Mouse (Mus musculus): ENCODE data around the gene Olfr1265.

Olfr1265 gene

DNA sequence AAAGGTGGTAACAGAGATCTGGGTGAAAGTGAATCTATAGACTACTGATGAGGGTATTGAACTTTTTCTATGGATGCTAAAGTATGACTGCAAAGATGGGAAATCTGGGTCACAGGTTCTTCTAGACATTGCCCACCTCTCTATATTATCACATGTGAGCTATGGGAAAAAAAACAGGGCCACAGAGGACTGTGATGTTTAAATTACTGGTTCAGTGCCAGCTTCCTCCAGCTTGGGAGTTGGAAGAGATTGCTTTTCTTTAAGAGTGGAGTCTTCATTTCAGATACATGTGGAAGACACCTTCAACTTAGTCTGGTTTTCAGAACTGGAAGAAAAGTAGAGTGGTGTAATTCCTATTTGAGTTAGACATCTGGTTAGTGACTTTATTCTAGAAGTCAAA lies at the start of gene Olfr1265:
Gene Olfr1265 (plus strand): TSS at position 301 of the 400 bp plus-strand sequence.
- no peak for DNase-seq (ENCODE audit: low spot score in 2 of 2)

DNA sequence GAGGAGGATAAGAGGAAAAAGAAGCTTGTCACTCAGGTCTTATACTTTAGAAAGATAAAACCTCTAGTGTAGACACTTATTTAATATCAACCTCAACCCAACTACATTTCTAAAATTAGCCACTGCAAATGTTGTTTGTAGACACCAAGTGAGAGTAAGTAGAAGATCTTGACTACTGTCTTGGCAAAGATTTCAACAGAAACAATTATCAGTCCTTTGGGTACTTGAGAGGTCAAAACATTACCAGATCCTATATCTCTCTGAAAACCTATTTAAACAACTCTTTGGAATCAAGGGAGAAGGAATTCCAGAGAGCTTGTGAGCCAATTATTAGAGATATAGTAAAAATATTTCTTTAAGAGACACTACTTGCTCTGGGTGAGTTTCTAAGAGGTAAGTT lies 44.2 kb upstream of the Olfr1265 start, which contains the start of gene Olfr1261:
Gene Olfr1261 (plus strand): TSS at position 301 of the 400 bp plus-strand sequence.
- no peak for DNase-seq (ENCODE audit: low spot score in 2 of 2)

- DNase-seq (ENCODE audit: low spot score in 2 of 2) = no peak
Measured at GRCm38 (mm10) chr2:89999845-90000244, 35.3 kb upstream of the Olfr1265 start, which contains the start of gene Olfr1262. Gene Olfr1262, plus strand, starts transcription at chr2:90000145.

GRCm38 (mm10) chr2:90011831-90012230 lies 23.3 kb upstream of the Olfr1265 start, which contains the start of gene Olfr1263:
Gene Olfr1263, plus strand, starts transcription at chr2:90012131.
- DNase-seq (ENCODE audit: low spot score in 2 of 2) = no peak

- no peak for DNase-seq (ENCODE audit: low spot score in 2 of 2)
Measured at GRCm38 (mm10) chr2:90025477-90025876, 9.7 kb upstream of the Olfr1265 start, which contains the start of gene Olfr1264. Gene Olfr1264, minus strand, starts transcription at chr2:90025577.

DNA sequence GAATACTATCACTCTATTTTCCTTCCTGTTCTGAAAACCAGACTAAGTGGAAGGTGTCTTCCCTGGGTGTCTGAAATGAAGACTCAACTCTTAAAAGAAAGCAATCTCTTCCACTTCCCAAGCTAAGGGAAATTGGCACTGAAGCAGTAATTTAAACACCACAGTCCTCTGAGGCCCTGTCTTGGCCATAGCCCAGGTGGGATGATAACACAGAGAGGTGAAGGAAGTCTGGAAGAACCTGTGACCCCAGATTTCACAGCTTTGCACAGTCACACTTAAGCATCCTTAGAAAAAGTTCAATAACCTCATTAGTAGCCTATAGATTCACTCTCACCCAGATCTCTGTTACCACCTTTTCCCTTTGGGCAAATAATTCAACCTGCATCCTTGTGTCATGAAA lies 28.4 kb downstream of the Olfr1265 start, which contains the start of gene Olfr140:
Gene Olfr140 (minus strand): TSS at position 101 of the 400 bp plus-strand sequence.
- no peak for DNase-seq (ENCODE audit: low spot score in 2 of 2)

- DNase-seq (ENCODE audit: low spot score in 2 of 2) = no peak
Measured at GRCm38 (mm10) chr2:90070065-90070464, 34.9 kb downstream of the Olfr1265 start.
